Mouse (Mus musculus) heart, embryonic 12.5 days (tissue): ENCODE measurements around the gene Clybl. TPM values are rescaled to one million over a fixed set of nuclear protein-coding genes. Genes with fewer than 3 reads are reported as not detected.
A peak's percentile ranks its signal among the peaks of the same experiment; 100 is the strongest.

Experiments
- ATAC-seq: fragments of 200-750 bp; cut with Nextera tagmentation; 2 replicates; pipeline ENCODE4 v1.8.0; 2017; ENCODE audit warnings: moderate TSS enrichment, moderate library complexity; ENCODE audit not compliant: insufficient number of reproducible peaks, low FRiP score
- H3K27ac ChIP-seq: fragments of 300-500 bp; sonication (generic); 2 replicates; pipeline ENCODE4 v1.5.1; 2016; ENCODE audit warnings: mild to moderate bottlenecking, moderate library complexity; ENCODE audit not compliant: poor library complexity, severe bottlenecking
- H3K27me3 ChIP-seq: fragments of 300-500 bp; sonication (generic); replicated peaks from 2 replicates; pipeline ENCODE4 v1.6.1; 2016; ENCODE audit warnings: mild to moderate bottlenecking, moderate library complexity
- H3K36me3 ChIP-seq: fragments of 300-500 bp; sonication (generic); 2 replicates; pipeline ENCODE4 v1.6.1; 2016; ENCODE audit warnings: mild to moderate bottlenecking, moderate library complexity
- H3K4me1 ChIP-seq: fragments of 300-500 bp; sonication (generic); replicated peaks from 2 replicates; pipeline ENCODE4 v1.6.1; 2016; ENCODE audit warnings: mild to moderate bottlenecking
- H3K4me2 ChIP-seq: fragments of 300-500 bp; sonication (generic); 2 replicates; pipeline ENCODE4 v1.6.1; 2016; ENCODE audit warnings: mild to moderate bottlenecking, moderate library complexity
- H3K4me3 ChIP-seq: fragments of 300-500 bp; sonication (generic); 2 replicates; pipeline ENCODE4 v1.5.1; 2016; ENCODE audit warnings: mild to moderate bottlenecking
- H3K9ac ChIP-seq: fragments of 300-500 bp; sonication (generic); 2 replicates; pipeline ENCODE4 v1.6.1; 2016; ENCODE audit warnings: mild to moderate bottlenecking, moderate library complexity
- H3K9me3 ChIP-seq: fragments of 300-500 bp; sonication (generic); replicated peaks from 2 replicates; pipeline ENCODE4 v1.6.1; 2016; ENCODE audit warnings: mild to moderate bottlenecking, moderate library complexity
- WGBS: fragments of 180-500 bp; shearing (Covaris S2); methylation state at CpG from one replicate; pipeline ENCODE4 v1.1.7; 2016; 5-methylcytosine and 5-hydroxymethylcytosine counted together
- polyA plus RNA-seq: library from polyadenylated mRNA; unstranded; fragments of >200 nt; fragmentation: Nextera tagmentation; extraction: Ambion mirVana; gene quantifications from 2 replicates; pipeline ENCODE4 v1.2.1, GENCODE M21; 2016

Gene Clybl
- polyA plus RNA-seq, 1 experiment from 2014 or later, result 72.8 TPM

DNA sequence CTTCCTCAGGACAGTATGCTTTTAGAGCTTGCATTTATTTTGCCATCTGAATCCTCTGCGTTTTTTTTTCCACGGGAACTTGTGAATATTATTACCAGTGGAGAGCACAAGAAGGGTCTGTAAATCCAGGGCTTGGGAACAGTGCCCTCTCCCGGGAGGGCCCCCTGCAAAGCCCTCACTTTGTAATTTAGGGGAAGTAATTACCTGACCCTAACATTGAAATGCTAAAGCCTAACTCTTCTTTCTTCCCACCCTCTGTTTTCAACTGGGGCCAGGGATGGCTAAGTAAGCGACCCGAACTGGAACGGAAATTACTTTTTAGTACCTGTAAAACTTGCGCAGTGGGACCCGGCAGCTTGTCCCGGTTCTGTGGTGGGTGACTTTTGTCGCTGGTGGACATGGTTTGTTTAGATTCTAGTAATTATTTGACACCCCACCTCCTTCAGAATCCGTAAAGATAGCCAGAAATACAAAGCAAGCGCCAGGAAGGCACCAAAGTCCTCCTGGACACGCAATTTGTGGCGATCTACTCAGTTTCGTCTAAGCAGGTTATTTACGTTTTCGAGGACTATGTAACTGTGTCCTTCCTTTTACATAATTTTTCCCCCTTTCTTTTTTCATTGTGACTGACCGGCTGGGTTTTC lies 224.5 kb downstream of the Clybl start:
- ATAC-seq, result no peak
- Histone ChIP-seq H3K9ac (0 out of 2 replicates have a peak overlapping the region, but pooled peaks have one; percentile 69), H3K4me1 (peaks cover 11% of the 10 kb centered on the region), H3K27me3 (peaks cover 71% of the 10 kb centered on the region), H3K36me3 (no peaks in the 10 kb centered on the region), H3K4me2 (peak overlapping the region; percentile 99), H3K27ac (no peak overlapping the region), H3K4me3 (peak overlapping the region; percentile 61), H3K9me3 (no peaks in the 10 kb centered on the region)
- WGBS, result 2% methylated on average over 18 of the region's 18 CpGs

DNA sequence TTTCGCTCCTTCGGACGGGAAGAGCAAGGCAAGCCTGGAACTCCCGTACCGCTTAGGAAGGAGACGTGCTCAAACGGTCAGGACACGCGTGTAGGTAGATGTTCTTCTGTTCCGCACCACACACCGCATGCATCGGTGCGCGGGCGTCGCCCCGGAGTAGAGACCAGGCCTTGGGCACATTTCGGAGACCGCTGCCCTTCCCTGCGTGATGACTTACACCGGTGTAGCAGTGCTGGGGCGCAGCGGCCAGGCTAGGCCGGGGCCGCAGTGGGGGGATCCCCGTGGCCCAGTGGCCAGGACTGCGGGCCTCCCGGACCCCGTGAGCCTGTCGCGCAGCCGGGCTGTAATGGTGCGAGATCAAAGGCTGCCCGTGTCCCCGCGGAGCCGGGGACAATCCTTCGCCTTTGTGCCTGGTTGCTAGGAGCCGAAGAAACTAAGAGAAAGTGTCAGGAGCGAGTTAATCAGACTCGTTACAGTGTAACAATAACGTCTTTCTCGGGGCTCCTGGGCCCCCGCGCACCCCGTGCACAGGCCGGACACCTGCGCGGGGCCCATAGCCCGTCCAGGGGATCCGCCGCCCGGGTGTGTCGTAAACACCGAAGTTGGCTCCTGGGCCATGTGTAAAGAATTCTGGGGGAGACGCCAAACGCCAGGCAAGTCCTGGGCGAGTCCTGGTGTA lies 225.2 kb downstream of the Clybl start:
- WGBS, result 2% methylated on average over 58 of the region's 58 CpGs
- H3K4me1 ChIP-seq, result peaks cover 11% of the 10 kb centered on the region
- peaks cover 71% of the 10 kb centered on the region for H3K27me3 ChIP-seq
- no peaks in the 10 kb centered on the region for H3K9me3 ChIP-seq
- no peaks in the 10 kb centered on the region for H3K36me3 ChIP-seq
- H3K4me2 ChIP-seq, result peak overlapping the region; percentile 99
- H3K4me3 ChIP-seq, result peak overlapping the region; percentile 61
- ATAC-seq, result 0 out of 2 replicates have a peak, but pooled peaks have one; percentile 25
- H3K27ac ChIP-seq, result no peak overlapping the region
- H3K9ac ChIP-seq, result peak overlapping the region; percentile 69

DNA sequence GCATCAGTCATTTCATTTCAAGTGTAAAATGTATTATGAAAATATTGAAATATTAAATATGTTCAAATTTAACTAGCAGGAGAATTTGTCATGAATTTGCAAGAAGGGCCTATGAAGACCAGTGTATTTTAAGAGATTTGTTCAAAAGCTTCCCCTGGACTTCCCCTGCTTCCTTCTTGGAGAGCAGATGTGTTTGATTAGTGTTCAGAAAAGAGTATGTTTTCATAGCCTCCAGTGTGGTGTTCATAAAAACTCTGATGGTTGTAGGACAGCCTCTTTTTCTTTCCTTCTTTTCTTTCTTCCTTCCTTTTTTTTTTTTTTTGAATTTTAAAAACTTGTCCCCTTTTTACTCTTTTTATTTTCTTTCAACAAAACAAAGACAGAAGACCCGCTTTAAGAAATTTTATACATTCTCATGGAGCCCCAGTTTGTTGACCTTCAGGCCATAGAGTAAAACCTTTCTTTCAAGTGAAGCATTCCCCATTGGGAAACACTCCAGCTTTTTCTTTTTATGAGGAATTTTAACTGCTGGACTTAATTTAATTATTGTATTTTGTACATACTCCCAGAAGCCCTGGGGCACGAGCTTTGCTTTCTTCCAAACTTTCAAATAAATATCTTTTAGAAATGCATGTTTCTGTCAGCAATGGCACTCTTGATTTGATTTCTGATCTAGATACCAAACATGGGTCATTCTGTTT lies 231.5 kb downstream of the Clybl start:
- ATAC-seq, result no peak
- Histone ChIP-seq H3K9ac (no peak overlapping the region), H3K36me3 (no peaks in the 10 kb centered on the region), H3K27me3 (peaks cover 23% of the 10 kb centered on the region), H3K9me3 (no peaks in the 10 kb centered on the region), H3K4me2 (no peak overlapping the region), H3K4me1 (no peaks in the 10 kb centered on the region), H3K27ac (no peak overlapping the region), H3K4me3 (no peak overlapping the region)
- whole genome bisulfite sequencing, result 76% methylated on average over 2 of the region's 2 CpGs

DNA sequence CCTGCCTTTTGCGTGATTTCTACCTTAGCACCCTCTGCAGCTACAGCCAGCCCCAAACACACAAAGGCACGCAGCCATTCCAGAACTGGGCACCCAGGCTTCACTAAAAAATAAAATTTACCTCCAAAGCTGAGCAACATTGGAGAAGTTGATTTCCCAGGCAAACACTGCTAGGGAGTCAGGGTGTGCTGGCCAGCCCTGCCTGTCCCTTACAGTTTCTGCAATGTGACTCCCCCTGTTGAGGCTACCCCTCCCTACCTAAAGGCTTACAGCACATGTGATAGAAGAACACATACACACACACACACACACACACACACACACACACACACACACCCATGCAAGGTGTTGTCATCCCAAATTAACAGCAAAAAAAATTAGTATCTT lies 232.0 kb downstream of the Clybl start:
- ATAC-seq, result no peak
- no peaks in the 10 kb centered on the region for H3K4me1 ChIP-seq
- no peak overlapping the region for H3K9ac ChIP-seq
- no peak overlapping the region for H3K4me2 ChIP-seq
- H3K27ac ChIP-seq, result no peak overlapping the region
- peaks cover 18% of the 10 kb centered on the region for H3K27me3 ChIP-seq
- WGBS, result 85% methylated on average over 2 of the region's 2 CpGs
- H3K9me3 ChIP-seq, result no peaks in the 10 kb centered on the region
- H3K4me3 ChIP-seq, result no peak overlapping the region
- no peaks in the 10 kb centered on the region for H3K36me3 ChIP-seq

DNA sequence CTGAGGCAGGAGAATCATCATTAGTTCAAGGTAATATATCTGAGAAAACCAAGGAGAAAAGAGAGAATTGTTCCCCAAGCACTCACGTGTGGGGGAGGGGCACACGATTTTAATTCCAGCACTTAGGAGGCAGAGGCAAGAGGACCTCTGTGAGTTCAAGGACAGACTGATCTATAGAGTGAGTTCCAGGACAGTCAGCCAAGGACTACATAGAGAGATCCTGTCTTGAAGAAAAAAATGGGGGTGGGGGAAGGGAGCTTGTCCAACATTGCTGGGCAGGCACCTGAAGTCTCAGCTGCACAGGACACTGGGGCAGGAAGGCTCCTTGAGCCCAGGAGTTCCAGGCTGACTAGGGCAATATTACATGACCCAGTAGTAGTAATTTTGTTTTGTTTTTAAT lies 233.3 kb downstream of the Clybl start:
- no peaks in the 10 kb centered on the region for H3K36me3 ChIP-seq
- no peak overlapping the region for H3K9ac ChIP-seq
- 86% methylated on average over 2 of the region's 2 CpGs for whole genome bisulfite sequencing
- H3K27ac ChIP-seq, result no peak overlapping the region
- H3K27me3 ChIP-seq, result peaks cover 11% of the 10 kb centered on the region
- no peak for ATAC-seq
- no peak overlapping the region for H3K4me3 ChIP-seq
- H3K9me3 ChIP-seq, result no peaks in the 10 kb centered on the region
- H3K4me1 ChIP-seq, result no peaks in the 10 kb centered on the region
- H3K4me2 ChIP-seq, result no peak overlapping the region

DNA sequence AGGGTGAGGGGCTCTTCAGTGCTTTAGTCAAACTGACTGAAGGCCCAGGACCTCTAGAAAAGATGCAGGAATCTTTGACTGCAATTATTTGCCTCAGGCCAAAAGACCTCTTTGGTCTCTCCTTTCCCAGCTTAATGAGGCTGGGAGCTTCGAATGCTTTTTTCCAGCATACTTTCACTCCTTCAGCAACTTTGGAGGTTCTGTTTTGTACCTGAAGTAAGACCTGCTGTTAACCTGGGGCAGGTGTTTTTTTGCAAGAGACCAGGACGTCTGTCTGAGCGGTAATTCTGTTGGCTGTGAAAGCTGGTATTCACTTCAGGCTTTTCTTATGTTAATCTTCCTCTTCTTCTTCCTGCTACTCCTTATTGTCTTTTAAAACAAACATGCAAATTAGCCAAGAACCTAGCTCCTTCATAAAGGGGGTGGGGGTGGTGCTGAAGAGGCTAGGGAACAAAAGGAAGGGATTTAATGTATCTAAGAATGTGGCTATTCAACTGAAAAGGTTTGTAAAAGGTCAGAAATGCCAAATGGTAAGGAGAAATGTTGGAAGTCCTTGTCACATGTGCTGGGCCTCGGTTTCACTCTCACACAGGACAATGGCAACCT lies 234.8 kb downstream of the Clybl start:
- H3K4me3 ChIP-seq, result no peak overlapping the region
- ATAC-seq, result no peak
- H3K4me1 ChIP-seq, result no peaks in the 10 kb centered on the region
- no peak overlapping the region for H3K27ac ChIP-seq
- no peaks in the 10 kb centered on the region for H3K9me3 ChIP-seq
- no peak overlapping the region for H3K9ac ChIP-seq
- no peaks in the 10 kb centered on the region for H3K36me3 ChIP-seq
- no peaks in the 10 kb centered on the region; the same call in none of the 2 replicates for H3K27me3 ChIP-seq
- 45% methylated on average over 4 of the region's 4 CpGs for WGBS
- H3K4me2 ChIP-seq, result no peak overlapping the region

DNA sequence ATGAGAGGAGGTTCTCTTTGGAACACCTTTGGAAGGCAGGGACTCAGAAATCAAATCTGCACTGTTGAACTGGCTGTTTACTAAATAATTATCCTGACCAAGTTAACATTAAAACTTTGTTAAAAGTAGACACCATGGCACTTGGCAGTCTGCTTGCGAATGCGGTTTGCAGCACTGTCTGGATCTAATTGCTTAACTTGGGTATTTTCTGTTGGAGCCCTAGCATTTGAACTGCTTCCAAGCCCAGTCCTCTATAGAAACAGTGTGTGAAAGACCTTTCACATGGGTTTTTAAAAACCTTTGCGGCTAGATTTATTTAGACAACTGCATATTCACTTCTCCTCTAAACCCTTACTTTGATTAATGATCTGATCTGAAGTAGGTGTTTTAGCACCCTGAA lies 242.9 kb downstream of the Clybl start:
- Histone ChIP-seq H3K4me3 (no peak overlapping the region), H3K4me2 (no peak overlapping the region), H3K27ac (no peak overlapping the region), H3K9me3 (no peaks in the 10 kb centered on the region), H3K4me1 (no peaks in the 10 kb centered on the region), H3K36me3 (no peaks in the 10 kb centered on the region), H3K27me3 (peaks cover 8% of the 10 kb centered on the region), H3K9ac (no peak overlapping the region)
- WGBS, result 90% methylated on average over 3 of the region's 3 CpGs
- no peak for ATAC-seq

DNA sequence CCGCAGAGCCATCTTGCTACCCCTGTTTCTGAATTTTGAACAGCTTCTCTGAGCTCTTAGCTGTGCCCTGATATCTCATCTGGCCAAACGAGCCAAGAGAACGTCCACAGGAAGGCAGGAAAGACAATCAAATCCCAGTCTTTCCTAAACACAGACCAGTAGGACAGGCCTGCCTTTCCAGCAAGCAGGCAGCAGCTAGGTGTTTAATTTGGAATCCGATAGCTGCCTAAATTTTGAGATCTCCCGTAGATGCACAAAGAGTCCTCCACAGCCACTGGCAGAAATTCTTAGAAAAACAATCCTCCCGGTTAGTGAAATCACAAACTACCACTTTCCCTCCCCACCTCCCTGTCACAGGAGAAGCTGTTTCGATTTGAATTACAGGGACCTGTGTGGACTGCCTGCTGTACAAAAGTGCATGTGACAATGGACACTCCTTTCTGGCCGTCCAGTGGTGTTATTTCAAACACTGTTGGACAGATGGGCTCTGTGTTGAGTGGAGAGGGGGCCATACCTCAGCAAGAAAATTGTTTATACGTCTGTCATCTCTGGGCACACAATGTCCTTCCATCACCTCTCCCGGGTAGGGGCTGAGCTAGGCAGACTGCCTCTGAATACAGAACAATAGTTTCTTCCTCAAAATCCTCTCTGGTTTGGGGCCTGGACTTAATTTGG lies 245.2 kb downstream of the Clybl start:
- no peak for ATAC-seq
- Histone ChIP-seq H3K4me3 (no peak overlapping the region), H3K9ac (no peak overlapping the region), H3K27ac (no peak overlapping the region), H3K27me3 (peaks cover 7% of the 10 kb centered on the region; the same call in 1 of the 2 replicates), H3K9me3 (no peaks in the 10 kb centered on the region), H3K4me2 (no peak overlapping the region), H3K4me1 (no peaks in the 10 kb centered on the region), H3K36me3 (no peaks in the 10 kb centered on the region)
- WGBS, result 58% methylated on average over 10 of the region's 10 CpGs

DNA sequence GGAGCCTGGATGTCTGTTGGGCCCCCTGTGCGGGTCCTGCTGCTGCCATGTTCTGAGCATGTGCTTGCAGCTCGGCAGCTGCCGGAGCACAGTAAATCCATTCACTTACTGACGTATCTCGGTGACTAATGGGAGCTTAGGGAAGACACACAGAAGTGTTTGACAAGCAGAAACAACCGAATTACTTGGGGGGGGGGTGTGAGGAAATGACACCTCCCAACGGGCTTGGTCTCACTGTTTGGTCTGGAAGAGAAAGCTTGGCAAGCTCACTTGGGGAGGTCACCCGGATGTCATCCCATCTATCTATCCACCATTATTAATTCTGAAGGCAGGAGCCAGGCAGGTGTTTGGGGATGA lies 245.7 kb downstream of the Clybl start:
- WGBS, result 67% methylated on average over 8 of the region's 8 CpGs
- ATAC-seq, result no peak
- Histone ChIP-seq H3K9ac (no peak overlapping the region), H3K27ac (no peak overlapping the region), H3K4me2 (no peak overlapping the region), H3K36me3 (no peaks in the 10 kb centered on the region), H3K4me1 (no peaks in the 10 kb centered on the region), H3K4me3 (no peak overlapping the region), H3K27me3 (peaks cover 5% of the 10 kb centered on the region; the same call in 1 of the 2 replicates), H3K9me3 (no peaks in the 10 kb centered on the region)

DNA sequence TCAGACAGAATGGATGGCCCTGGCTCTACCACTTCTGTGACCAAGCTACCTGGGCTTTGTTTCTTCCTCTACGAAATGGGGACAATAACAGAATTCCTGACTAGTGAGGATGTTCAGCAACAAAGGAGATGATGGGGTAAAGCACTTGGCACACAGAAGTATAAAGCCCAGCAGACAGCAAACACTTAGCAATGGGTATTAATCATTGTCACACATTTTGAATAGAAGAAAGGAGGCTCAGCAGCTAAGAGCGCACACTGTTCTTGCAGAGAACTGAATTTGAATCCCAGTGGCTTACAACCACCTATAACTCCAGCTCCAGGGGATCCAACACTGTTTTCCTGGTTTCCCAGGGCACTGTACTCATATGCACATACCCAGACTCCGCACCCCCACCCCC lies 246.2 kb downstream of the Clybl start:
- 79% methylated on average over 3 of the region's 3 CpGs for WGBS
- Histone ChIP-seq H3K27ac (no peak overlapping the region), H3K9me3 (no peaks in the 10 kb centered on the region), H3K4me3 (no peak overlapping the region), H3K27me3 (peaks cover 5% of the 10 kb centered on the region; the same call in 1 of the 2 replicates), H3K4me1 (no peaks in the 10 kb centered on the region), H3K4me2 (no peak overlapping the region), H3K9ac (no peak overlapping the region), H3K36me3 (no peaks in the 10 kb centered on the region)
- ATAC-seq, result no peak

DNA sequence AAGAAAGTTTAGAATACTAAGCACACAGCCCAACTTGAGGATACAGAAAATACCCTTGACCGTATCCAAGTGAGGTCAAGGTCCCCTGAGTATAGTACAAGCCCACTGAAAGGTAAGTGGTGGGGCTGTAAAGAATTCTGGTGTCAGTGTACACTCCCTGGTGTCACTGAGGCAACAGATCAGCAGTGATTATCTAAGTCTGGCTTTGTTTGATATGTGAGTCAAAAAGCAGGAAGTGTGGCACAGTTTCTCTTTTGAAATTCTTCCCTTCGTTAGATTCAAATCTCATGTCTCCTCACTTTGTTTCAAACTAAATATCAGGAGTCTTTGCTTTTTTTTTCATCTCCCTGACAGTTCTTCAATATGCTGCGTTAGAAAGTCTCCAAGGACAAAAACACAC lies 251.1 kb downstream of the Clybl start:
- Histone ChIP-seq H3K4me3 (no peak overlapping the region), H3K27me3 (0 out of 2 replicates have a peak, but pooled peaks cover 4% of the 10 kb centered on the region), H3K9ac (no peak overlapping the region), H3K4me1 (no peaks in the 10 kb centered on the region), H3K4me2 (no peak overlapping the region), H3K27ac (no peak overlapping the region), H3K36me3 (no peaks in the 10 kb centered on the region), H3K9me3 (no peaks in the 10 kb centered on the region)
- no peak for ATAC-seq
- 60% methylated on average over 3 of the region's 3 CpGs for WGBS
